Mouse (Mus musculus) G1E (cell line): ENCODE measurements around the gene Cars.

ENCODE experiments used
- CTCF ChIP-seq: IDR thresholded peaks from 2 replicates; pipeline ENCODE4 v1.5.1; 2012; ENCODE audit warnings: low read depth, low read length, inconsistent platforms, mixed read lengths
- GATA1 ChIP-seq: IDR thresholded peaks from 2 replicates; pipeline ENCODE4 v1.6.1; 2012; ENCODE audit warnings: borderline replicate concordance, low read length, inconsistent platforms, mixed read lengths
- TAL1 ChIP-seq: conservative IDR thresholded peaks from 2 replicates; pipeline ENCODE4 v1.6.1; 2012; ENCODE audit warnings: low read depth, low read length, inconsistent platforms, mixed read lengths

DNA sequence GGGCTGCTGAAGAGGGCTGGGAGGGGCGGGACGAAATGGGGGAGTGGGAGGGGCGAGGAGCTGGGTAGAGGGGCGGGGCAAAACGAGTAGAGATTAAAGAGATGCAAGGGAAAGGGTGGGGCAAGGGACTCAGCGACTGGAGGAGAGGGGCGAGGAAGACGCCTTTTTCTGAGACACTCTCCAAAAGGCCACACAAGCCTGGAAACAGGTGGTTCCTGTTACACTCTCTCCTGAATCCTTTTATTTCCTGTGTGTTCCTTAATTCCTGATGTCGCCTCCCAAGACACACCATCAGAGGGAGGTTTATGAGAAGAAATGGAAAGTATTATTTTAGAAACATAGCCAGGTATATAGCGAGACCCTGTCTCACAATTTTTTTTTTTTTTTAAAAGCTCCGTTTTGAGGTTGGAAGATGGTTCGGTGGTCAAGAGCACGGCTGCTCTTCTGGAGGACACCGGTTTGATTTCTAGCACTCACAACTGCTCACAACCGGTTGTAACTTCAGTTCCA is 396 bp upstream of the Cars start:
- TF ChIP-seq GATA1 (no peak), CTCF (no peak), TAL1 (no peak)
